Mouse (Mus musculus): ENCODE data around the gene Cdc5l.

DNA sequence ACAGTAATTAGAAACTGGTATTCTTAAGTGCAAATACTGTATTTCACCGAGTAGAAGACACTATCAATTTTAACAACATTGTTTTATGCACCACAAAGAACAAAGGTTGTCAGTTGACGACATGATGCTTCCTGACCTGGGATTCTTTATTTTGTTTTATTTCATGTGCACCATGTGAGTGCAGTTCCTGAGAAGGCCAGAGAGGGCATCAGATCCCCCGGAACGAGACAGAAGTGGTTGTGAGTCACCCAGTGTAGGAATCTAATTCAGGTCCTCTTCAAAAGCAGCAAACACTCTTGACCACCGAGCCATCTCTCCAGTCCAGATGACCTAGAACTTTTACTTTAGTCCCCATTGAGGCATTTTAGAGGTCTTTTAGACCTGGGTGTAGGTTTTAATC is 34.8 kb upstream of the Cdc5l start:
- TF ChIP-seq CTCF (IDR thresholded peaks at IDR 0.05; ENCODE audit: low read depth) (no peak), EP300 (IDR thresholded peaks at IDR 0.05; ENCODE audit: low read depth) (no peak)
